Mouse (Mus musculus) limb, embryonic 12.5 days (tissue): ENCODE results near the gene 1700010I14Rik. TPM values are rescaled to one million over a fixed set of nuclear protein-coding genes. Genes with fewer than 3 reads are reported as not detected.

Experiments
- ATAC-seq: fragments of 200-750 bp; cut with Nextera tagmentation; 2 replicates; pipeline ENCODE4 v1.8.0; 2017; ENCODE audit warnings: low read depth, moderate TSS enrichment; ENCODE audit not compliant: insufficient number of reproducible peaks, insufficient read depth, low FRiP score, low TSS enrichment
- H3K27ac ChIP-seq: fragments of 300-500 bp; sonication (generic); 2 replicates; pipeline ENCODE4 v1.5.1; 2016; ENCODE audit warnings: mild to moderate bottlenecking, moderate library complexity
- H3K27me3 ChIP-seq: fragments of 300-500 bp; sonication (generic); 2 replicates; pipeline ENCODE4 v1.6.1; 2016; ENCODE audit warnings: mild to moderate bottlenecking, moderate library complexity
- H3K36me3 ChIP-seq: fragments of 300-500 bp; sonication (generic); 2 replicates; pipeline ENCODE4 v1.6.1; 2016; ENCODE audit warnings: mild to moderate bottlenecking, moderate library complexity
- H3K4me1 ChIP-seq: fragments of 300-500 bp; sonication (generic); replicated peaks from 2 replicates; pipeline ENCODE4 v1.6.1; 2016
- H3K4me2 ChIP-seq: fragments of 300-500 bp; sonication (generic); 2 replicates; pipeline ENCODE4 v1.6.1; 2016; ENCODE audit warnings: mild to moderate bottlenecking, moderate library complexity
- H3K4me3 ChIP-seq: fragments of 300-500 bp; sonication (generic); replicated peaks from 2 replicates; pipeline ENCODE4 v1.5.1; 2016; ENCODE audit warnings: mild to moderate bottlenecking
- H3K9ac ChIP-seq: fragments of 300-500 bp; sonication (generic); replicated peaks from 2 replicates; pipeline ENCODE4 v1.6.1; 2016; ENCODE audit warnings: mild to moderate bottlenecking, moderate library complexity
- H3K9me3 ChIP-seq: fragments of 300-500 bp; sonication (generic); 2 replicates; pipeline ENCODE4 v1.6.1; 2016; ENCODE audit warnings: mild to moderate bottlenecking, moderate library complexity
- WGBS: fragments of 180-500 bp; shearing (Covaris S2); methylation state at CpG from one replicate; pipeline ENCODE4 v1.1.7; 2016; 5-methylcytosine and 5-hydroxymethylcytosine counted together
- polyA plus RNA-seq: library from polyadenylated mRNA; unstranded; fragments of >200 nt; fragmentation: Nextera tagmentation; extraction: Ambion mirVana; gene quantifications from 2 replicates; pipeline ENCODE4 v1.2.1, GENCODE M21; 2016

The 1700010I14Rik gene
- polyA plus RNA-seq, 1 experiment from 2014 or later: 2.3 TPM

DNA sequence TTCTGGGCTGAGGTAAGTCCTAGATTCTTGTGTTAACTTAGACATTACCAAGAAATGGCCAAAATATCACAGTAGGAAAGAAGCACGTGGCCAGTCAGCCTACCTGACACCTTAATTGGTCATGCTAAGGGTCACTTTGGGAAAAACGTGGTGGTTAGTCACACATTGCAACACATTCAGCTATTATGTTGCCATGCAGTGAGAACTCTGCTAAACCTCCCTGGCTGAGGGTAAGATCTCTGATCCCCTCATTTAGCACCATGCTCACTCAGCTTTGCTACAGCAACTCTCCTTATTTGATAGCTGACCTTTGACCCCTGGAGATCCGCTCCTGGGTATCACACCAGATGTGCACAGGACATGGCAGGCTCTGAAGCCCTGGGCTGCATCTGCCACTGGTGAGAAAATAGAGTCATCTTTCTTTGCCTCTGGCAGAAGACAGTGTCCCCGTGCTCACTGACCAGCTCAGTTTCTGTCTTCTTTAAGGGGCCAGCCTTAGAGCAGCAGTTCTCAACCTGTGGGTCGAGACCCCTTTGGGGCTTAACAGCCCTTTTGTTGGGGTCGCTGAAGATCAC is 13.2 kb upstream of the 1700010I14Rik start:
- H3K9me3 ChIP-seq: no peaks in the 10 kb centered on the region
- no peak overlapping the region for H3K4me2 ChIP-seq
- no peak for ATAC-seq
- 50% methylated on average over 6 of the region's 6 CpGs for whole genome bisulfite sequencing
- peaks cover 12% of the 10 kb centered on the region for H3K4me1 ChIP-seq
- H3K27me3 ChIP-seq: no peaks in the 10 kb centered on the region
- no peak overlapping the region for H3K9ac ChIP-seq
- H3K4me3 ChIP-seq: no peak overlapping the region
- no peak overlapping the region for H3K27ac ChIP-seq
- no peaks in the 10 kb centered on the region for H3K36me3 ChIP-seq

DNA sequence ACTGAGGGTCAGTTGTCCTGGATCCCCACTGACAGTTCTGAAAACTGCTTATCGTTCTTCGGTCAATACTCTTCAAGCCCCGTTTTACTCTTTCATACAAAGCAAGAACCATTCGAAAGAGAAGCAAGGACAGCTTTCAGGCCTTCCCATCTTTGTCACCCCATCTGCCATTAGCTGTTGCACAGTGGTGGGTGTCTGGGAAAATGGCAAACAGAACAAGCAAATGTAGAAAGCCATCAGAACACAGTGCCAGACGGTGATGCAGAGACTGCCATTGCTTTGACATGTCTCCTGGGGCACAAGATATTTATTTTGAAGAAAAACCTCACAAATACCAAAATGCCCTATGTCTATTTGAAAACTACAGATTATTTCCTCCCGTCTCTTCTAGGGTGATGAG is 11.4 kb upstream of the 1700010I14Rik start:
- Histone ChIP-seq H3K27me3 (no peaks in the 10 kb centered on the region), H3K9ac (no peak overlapping the region), H3K27ac (no peak overlapping the region), H3K4me3 (no peak overlapping the region), H3K4me2 (no peak overlapping the region), H3K4me1 (peaks cover 12% of the 10 kb centered on the region), H3K9me3 (no peaks in the 10 kb centered on the region), H3K36me3 (no peaks in the 10 kb centered on the region)
- 91% methylated on average over 6 of the region's 6 CpGs for WGBS
- no peak for ATAC-seq

DNA sequence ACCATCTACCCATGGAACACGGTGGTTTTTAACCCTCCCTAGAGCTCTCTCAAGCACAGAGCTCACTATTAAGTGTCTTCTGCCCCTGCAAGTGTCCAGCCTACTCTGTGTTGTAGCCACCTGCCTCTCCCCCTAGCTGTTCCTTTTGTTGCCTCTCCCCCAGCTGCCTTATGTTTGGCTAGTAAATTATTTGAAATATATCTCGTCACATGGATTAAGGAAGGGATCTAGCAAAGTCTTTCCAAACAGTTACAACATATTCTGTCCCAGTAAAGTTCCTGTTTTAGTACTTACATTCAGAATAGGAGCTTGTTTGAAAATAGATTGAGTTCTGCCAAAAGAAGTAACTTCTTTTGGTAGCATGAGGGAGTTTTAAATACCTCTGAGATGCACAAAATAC is 10.9 kb upstream of the 1700010I14Rik start:
- Histone ChIP-seq H3K4me2 (no peak overlapping the region), H3K27ac (no peak overlapping the region), H3K9me3 (no peaks in the 10 kb centered on the region), H3K4me3 (no peak overlapping the region), H3K27me3 (no peaks in the 10 kb centered on the region), H3K9ac (no peak overlapping the region), H3K36me3 (no peaks in the 10 kb centered on the region), H3K4me1 (peaks cover 12% of the 10 kb centered on the region)
- ATAC-seq: no peak
- 78% methylated on average over 2 of the region's 2 CpGs for WGBS

GRCm38 (mm10) chr17:8983576-8983975 is 4.6 kb upstream of the 1700010I14Rik start:
- H3K4me1 ChIP-seq: peaks cover 2% of the 10 kb centered on the region
- no peaks in the 10 kb centered on the region for H3K27me3 ChIP-seq
- no peak overlapping the region for H3K4me3 ChIP-seq
- no peak overlapping the region for H3K27ac ChIP-seq
- no peaks in the 10 kb centered on the region for H3K36me3 ChIP-seq
- no peaks in the 10 kb centered on the region for H3K9me3 ChIP-seq
- WGBS: 82% methylated on average over 2 of the region's 2 CpGs
- H3K4me2 ChIP-seq: no peak overlapping the region
- no peak overlapping the region for H3K9ac ChIP-seq
- ATAC-seq: no peak

- ATAC-seq: no peak
- Histone ChIP-seq H3K9me3 (no peaks in the 10 kb centered on the region), H3K9ac (no peak overlapping the region), H3K27me3 (no peaks in the 10 kb centered on the region), H3K4me2 (no peak overlapping the region), H3K36me3 (no peaks in the 10 kb centered on the region), H3K27ac (no peak overlapping the region), H3K4me3 (no peak overlapping the region), H3K4me1 (peaks cover 8% of the 10 kb centered on the region)
- WGBS: 80% methylated on average over 5 of the region's 5 CpGs
Measured at GRCm38 (mm10) chr17:8985714-8986113, 2.4 kb upstream of the 1700010I14Rik start.

DNA sequence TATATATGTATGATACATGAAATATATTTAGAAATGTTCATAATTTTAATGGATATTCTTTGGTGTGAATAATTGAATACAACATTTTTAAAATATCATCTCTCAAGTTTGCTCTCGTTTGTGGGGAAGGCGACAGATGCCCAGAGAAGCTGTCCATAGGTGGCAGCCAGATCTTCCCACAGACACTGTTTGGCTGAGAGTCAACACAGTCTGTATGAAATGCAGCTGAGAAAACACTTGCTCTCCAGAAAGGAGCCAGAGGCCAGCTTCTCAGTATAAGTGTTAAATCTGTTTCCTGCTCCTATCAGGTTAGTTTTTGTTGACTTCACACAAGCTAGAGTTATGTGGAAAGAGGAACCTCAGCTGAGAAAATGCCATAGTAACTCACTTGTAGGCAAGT is 1.6 kb upstream of the 1700010I14Rik start:
- WGBS: 87% methylated on average over 2 of the region's 2 CpGs
- H3K4me2 ChIP-seq: no peak overlapping the region
- ATAC-seq: no peak
- H3K9ac ChIP-seq: no peak overlapping the region
- no peak overlapping the region for H3K4me3 ChIP-seq
- peaks cover 8% of the 10 kb centered on the region for H3K4me1 ChIP-seq
- H3K27me3 ChIP-seq: no peaks in the 10 kb centered on the region
- H3K27ac ChIP-seq: no peak overlapping the region
- H3K9me3 ChIP-seq: no peaks in the 10 kb centered on the region
- no peaks in the 10 kb centered on the region for H3K36me3 ChIP-seq

- no peak overlapping the region for H3K4me2 ChIP-seq
- ATAC-seq: no peak
- 85% methylated on average over 5 of the region's 5 CpGs for WGBS
- H3K27me3 ChIP-seq: no peaks in the 10 kb centered on the region
- H3K4me3 ChIP-seq: no peak overlapping the region
- no peaks in the 10 kb centered on the region for H3K9me3 ChIP-seq
- H3K9ac ChIP-seq: no peak overlapping the region
- H3K27ac ChIP-seq: no peak overlapping the region
- H3K36me3 ChIP-seq: peaks cover 4% of the 10 kb centered on the region; the same call in 1 of the 2 replicates
- peaks cover 8% of the 10 kb centered on the region for H3K4me1 ChIP-seq
Measured at GRCm38 (mm10) chr17:8987369-8987768, 764 bp upstream of the 1700010I14Rik start.

DNA sequence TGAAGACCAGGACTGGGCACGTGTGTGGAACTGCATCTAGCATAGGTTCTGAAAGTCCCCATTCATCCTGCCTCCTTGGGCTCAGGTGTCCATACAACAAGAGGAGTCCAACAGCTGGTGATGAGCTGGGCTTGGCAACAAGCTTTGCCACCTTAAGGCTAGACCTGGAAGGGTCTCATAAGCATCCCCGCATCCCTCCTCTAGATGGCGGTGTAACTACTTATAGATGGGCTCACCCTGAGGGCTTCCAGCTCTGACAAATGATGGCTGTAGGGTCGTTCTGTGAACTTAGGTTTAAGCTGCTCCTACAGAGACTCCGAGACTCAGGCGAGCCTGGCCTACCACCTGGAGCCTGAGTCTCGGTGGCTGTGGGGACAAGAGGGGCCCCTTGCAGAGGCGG is 3.0 kb downstream of the 1700010I14Rik start:
- H3K4me2 ChIP-seq: no peak overlapping the region
- no peak overlapping the region for H3K4me3 ChIP-seq
- ATAC-seq: no peak
- WGBS: 28% methylated on average over 8 of the region's 8 CpGs
- H3K4me1 ChIP-seq: peaks cover 8% of the 10 kb centered on the region
- H3K27ac ChIP-seq: no peak overlapping the region
- no peak overlapping the region for H3K9ac ChIP-seq
- no peaks in the 10 kb centered on the region for H3K27me3 ChIP-seq
- H3K36me3 ChIP-seq: peaks cover 6% of the 10 kb centered on the region; the same call in 1 of the 2 replicates
- no peaks in the 10 kb centered on the region for H3K9me3 ChIP-seq

GRCm38 (mm10) chr17:8995344-8995743 is 7.2 kb downstream of the 1700010I14Rik start:
- Histone ChIP-seq H3K9ac (no peak overlapping the region), H3K4me3 (no peak overlapping the region), H3K9me3 (no peaks in the 10 kb centered on the region), H3K27ac (no peak overlapping the region), H3K27me3 (no peaks in the 10 kb centered on the region), H3K4me2 (no peak overlapping the region), H3K36me3 (peaks cover 12% of the 10 kb centered on the region; the same call in 1 of the 2 replicates), H3K4me1 (no peaks in the 10 kb centered on the region)
- 96% methylated on average over 1 of the region's 1 CpGs for WGBS
- no peak for ATAC-seq

- ATAC-seq: no peak
- WGBS: 68% methylated on average over 4 of the region's 4 CpGs
Measured at GRCm38 (mm10) chr17:9002438-9002837, 14.3 kb downstream of the 1700010I14Rik start.

GRCm38 (mm10) chr17:9004516-9004915 is 16.4 kb downstream of the 1700010I14Rik start:
- no peak for ATAC-seq
- 79% methylated on average over 4 of the region's 4 CpGs for WGBS

More at GRCm38 (mm10) chr17:9002438-9002837, 14.3 kb downstream of the 1700010I14Rik start:
- peaks cover 5% of the 10 kb centered on the region; the same call in 1 of the 2 replicates for H3K36me3 ChIP-seq
- H3K27me3 ChIP-seq: no peaks in the 10 kb centered on the region
- no peaks in the 10 kb centered on the region for H3K9me3 ChIP-seq
- H3K4me3 ChIP-seq: no peak overlapping the region
- no peaks in the 10 kb centered on the region for H3K4me1 ChIP-seq
- H3K9ac ChIP-seq: no peak overlapping the region
- no peak overlapping the region for H3K27ac ChIP-seq
- H3K4me2 ChIP-seq: no peak overlapping the region

More at GRCm38 (mm10) chr17:9004516-9004915, 16.4 kb downstream of the 1700010I14Rik start:
- H3K4me2 ChIP-seq: no peak overlapping the region
- H3K4me3 ChIP-seq: no peak overlapping the region
- H3K36me3 ChIP-seq: peaks cover 5% of the 10 kb centered on the region; the same call in 1 of the 2 replicates
- no peaks in the 10 kb centered on the region for H3K27me3 ChIP-seq
- H3K27ac ChIP-seq: no peak overlapping the region
- H3K9ac ChIP-seq: no peak overlapping the region
- no peaks in the 10 kb centered on the region for H3K4me1 ChIP-seq
- H3K9me3 ChIP-seq: no peaks in the 10 kb centered on the region
